Mouse (Mus musculus) liver, adult 2 months (tissue): ENCODE data around the gene Shisa5. TPM values are rescaled to one million over a fixed set of nuclear protein-coding genes. Genes with fewer than 3 reads are reported as not detected.
A peak's percentile ranks its signal among the peaks of the same experiment; 100 is the strongest.

Experiments
- DNase-seq: peaks from one replicate; pipeline ENCODE4 v3.0.0-alpha.2; 2011; ENCODE audit warnings: low read depth, low spot score; ENCODE audit errors: extremely low read depth
- H3K27ac ChIP-seq: fragments of 200-500 bp; replicated peaks from 2 replicates; pipeline ENCODE4 v1.5.1; 2012; ENCODE audit warnings: low read depth, mild to moderate bottlenecking, control low read depth, inconsistent platforms, low read length; ENCODE audit not compliant: insufficient read depth
- H3K27me3 ChIP-seq: fragments of 200-500 bp; 2 replicates; pipeline ENCODE4 v1.6.1; 2012; ENCODE audit warnings: mild to moderate bottlenecking, moderate library complexity, low read length, inconsistent platforms; ENCODE audit not compliant: control insufficient read depth, insufficient read depth
- H3K36me3 ChIP-seq: fragments of 200-500 bp; 2 replicates; pipeline ENCODE4 v1.6.1; 2012; ENCODE audit warnings: low read length, inconsistent platforms; ENCODE audit not compliant: control insufficient read depth, insufficient read depth
- H3K4me1 ChIP-seq: fragments of 200-500 bp; 2 replicates; pipeline ENCODE4 v1.6.1; 2011; ENCODE audit warnings: low read length; ENCODE audit not compliant: control insufficient read depth, insufficient read depth
- H3K4me3 ChIP-seq: fragments of 200-500 bp; 2 replicates; pipeline ENCODE4 v1.5.1; 2011; ENCODE audit warnings: low read depth, mild to moderate bottlenecking, control low read depth, low read length, moderate library complexity; ENCODE audit not compliant: insufficient read depth
- H3K79me2 ChIP-seq: fragments of 200-500 bp; 2 replicates; pipeline ENCODE4 v1.6.1; 2012; ENCODE audit warnings: inconsistent platforms, mild to moderate bottlenecking, low read length, moderate library complexity; ENCODE audit not compliant: control insufficient read depth, insufficient read depth
- H3K9ac ChIP-seq: fragments of 200-500 bp; 2 replicates; pipeline ENCODE4 v1.6.1; 2012; ENCODE audit warnings: low read depth, mild to moderate bottlenecking, control low read depth, inconsistent platforms, low read length
- CTCF ChIP-seq: fragments of 200-500 bp; IDR thresholded peaks from 2 replicates; pipeline ENCODE4 v1.5.1; 2011; ENCODE audit warnings: low read depth, low read length, control low read depth
- POLR2A ChIP-seq: fragments of 200-500 bp; IDR thresholded peaks from 2 replicates; pipeline ENCODE4 v1.6.1; 2011; ENCODE audit warnings: low read length, control low read depth; ENCODE audit not compliant: insufficient read depth; ENCODE audit errors: extremely low read depth
- WGBS: fragments of 180-500 bp; shearing (Covaris S2); methylation state at CpG from one replicate; pipeline ENCODE4 v1.1.7; 2018; 5-methylcytosine and 5-hydroxymethylcytosine counted together
- polyA plus RNA-seq: library from polyadenylated mRNA; depleted of rRNA; stranded (reverse); fragments of >200 nt; gene quantifications from 2 replicates; pipeline ENCODE4 v1.2.3, GENCODE M21; 2012
- total RNA-seq: library from RNA; depleted of rRNA; stranded (reverse); fragments of >200 nt; gene quantifications from 2 replicates; pipeline ENCODE4 v1.2.3, GENCODE M21; 2014

The Shisa5 gene
- total and polyA plus RNA-seq, 2 experiments, result 23.8 to 205 TPM

- Histone ChIP-seq H3K27ac (no peak overlapping the region), H3K4me1 (no peaks in the 10 kb centered on the region)
Observed at GRCm38 (mm10) chr9:108992620-108993361, 45.6 kb upstream of the Shisa5 start.

GRCm38 (mm10) chr9:108996411-108996810, 42.0 kb upstream of the Shisa5 start:
- no peak overlapping the region for H3K4me3 ChIP-seq
- no peaks in the 10 kb centered on the region for H3K4me1 ChIP-seq
- no peak for DNase-seq
- no peaks in the 10 kb centered on the region for H3K27me3 ChIP-seq
- no peaks in the 10 kb centered on the region for H3K79me2 ChIP-seq
- 34% methylated on average over 9 of the region's 9 CpGs for WGBS
- no peak overlapping the region for H3K9ac ChIP-seq
- H3K36me3 ChIP-seq, result no peaks in the 10 kb centered on the region
- TF ChIP-seq CTCF (no peak), POLR2A (no peak)
- no peak overlapping the region for H3K27ac ChIP-seq

More at GRCm38 (mm10) chr9:108992620-108993361, 45.6 kb upstream of the Shisa5 start:
- DNase-seq, result no peak
- H3K36me3 ChIP-seq, result no peaks in the 10 kb centered on the region
- H3K79me2 ChIP-seq, result no peaks in the 10 kb centered on the region
- WGBS, result 85% methylated on average over 9 of the region's 9 CpGs
- no peaks in the 10 kb centered on the region for H3K27me3 ChIP-seq
- H3K4me3 ChIP-seq, result no peak overlapping the region
- no peak overlapping the region for H3K9ac ChIP-seq
- TF ChIP-seq POLR2A (no peak), CTCF (no peak)

- WGBS, result 82% methylated on average over 19 of the region's 19 CpGs
- Histone ChIP-seq H3K4me1 (no peaks in the 10 kb centered on the region), H3K27me3 (no peaks in the 10 kb centered on the region), H3K4me3 (no peak overlapping the region), H3K36me3 (no peaks in the 10 kb centered on the region), H3K79me2 (no peaks in the 10 kb centered on the region), H3K27ac (0 out of 2 replicates have a peak overlapping the region, but pooled peaks have one; percentile 12), H3K9ac (0 out of 2 replicates have a peak overlapping the region, but pooled peaks have one; percentile 6)
- no peak for TF ChIP-seq POLR2A
- no peak for TF ChIP-seq CTCF
- DNase-seq, result no peak
Observed at GRCm38 (mm10) chr9:108998287-108999166, 39.8 kb upstream of the Shisa5 start.

DNA sequence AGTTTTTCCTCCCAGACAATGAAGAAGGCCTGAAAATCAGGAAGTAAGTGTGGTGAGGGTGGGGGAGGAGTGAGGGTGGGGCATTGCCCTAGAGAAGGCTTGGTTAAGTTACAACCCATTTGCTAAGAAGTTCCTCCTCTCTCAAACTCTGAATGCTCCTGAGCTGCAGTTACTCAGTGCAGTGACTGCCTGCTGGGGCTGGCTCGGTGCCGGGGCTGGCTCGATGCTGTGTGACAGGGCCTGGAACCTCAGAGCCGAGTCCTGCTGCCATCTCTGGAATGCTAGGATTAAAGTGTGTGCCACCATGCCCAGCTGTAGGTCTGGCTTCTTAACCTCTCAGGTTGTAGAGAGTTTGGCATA, 39.2 kb upstream of the Shisa5 start:
- Histone ChIP-seq H3K4me1 (no peaks in the 10 kb centered on the region), H3K36me3 (no peaks in the 10 kb centered on the region), H3K27ac (no peak overlapping the region), H3K9ac (no peak overlapping the region), H3K79me2 (no peaks in the 10 kb centered on the region), H3K4me3 (no peak overlapping the region), H3K27me3 (no peaks in the 10 kb centered on the region)
- TF ChIP-seq CTCF (no peak), POLR2A (no peak)
- DNase-seq, result no peak
- WGBS, result 90% methylated on average over 4 of the region's 4 CpGs

DNA sequence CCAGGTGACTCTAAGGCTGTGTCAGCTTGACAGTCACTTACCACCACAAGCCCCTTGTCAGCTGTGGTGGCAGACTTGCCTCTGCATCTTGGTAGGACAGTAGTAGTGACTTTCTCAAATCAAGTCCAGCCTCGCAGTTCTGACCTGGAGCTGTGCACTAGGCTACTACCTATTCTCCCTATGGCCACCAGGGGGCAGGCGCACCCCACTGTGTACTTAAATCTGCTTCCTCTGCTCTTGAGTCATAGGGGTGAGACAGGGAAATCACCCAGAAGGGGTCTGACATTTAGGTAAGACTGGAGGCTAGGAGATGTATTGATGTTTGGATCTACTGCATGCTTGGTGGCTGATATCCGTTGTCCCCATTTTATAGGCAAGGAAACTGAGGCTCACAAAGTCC, 37.6 kb upstream of the Shisa5 start:
- no peak for TF ChIP-seq POLR2A
- peak; percentile 96 for TF ChIP-seq CTCF
- peak; percentile 46 for DNase-seq
- H3K79me2 ChIP-seq, result no peaks in the 10 kb centered on the region
- H3K4me3 ChIP-seq, result no peak overlapping the region
- no peak overlapping the region for H3K27ac ChIP-seq
- no peaks in the 10 kb centered on the region for H3K36me3 ChIP-seq
- H3K4me1 ChIP-seq, result no peaks in the 10 kb centered on the region
- no peaks in the 10 kb centered on the region for H3K27me3 ChIP-seq
- no peak overlapping the region for H3K9ac ChIP-seq
- 11% methylated on average over 3 of the region's 3 CpGs for WGBS
